Mouse (Mus musculus) heart, adult 2 months (tissue): ENCODE results near the gene Tnik.

Experiments
- EP300 ChIP-seq: fragments of 200-500 bp; IDR thresholded peaks from 2 replicates; pipeline ENCODE4 v1.6.1; 2011; ENCODE audit warnings: low read depth, low read length, control low read depth; ENCODE audit not compliant: insufficient read depth
- POLR2A ChIP-seq: fragments of 200-500 bp; IDR thresholded peaks from 2 replicates; pipeline ENCODE4 v1.6.1; 2011; ENCODE audit warnings: mild to moderate bottlenecking, low read depth, low read length, control low read depth; ENCODE audit not compliant: insufficient read depth

DNA sequence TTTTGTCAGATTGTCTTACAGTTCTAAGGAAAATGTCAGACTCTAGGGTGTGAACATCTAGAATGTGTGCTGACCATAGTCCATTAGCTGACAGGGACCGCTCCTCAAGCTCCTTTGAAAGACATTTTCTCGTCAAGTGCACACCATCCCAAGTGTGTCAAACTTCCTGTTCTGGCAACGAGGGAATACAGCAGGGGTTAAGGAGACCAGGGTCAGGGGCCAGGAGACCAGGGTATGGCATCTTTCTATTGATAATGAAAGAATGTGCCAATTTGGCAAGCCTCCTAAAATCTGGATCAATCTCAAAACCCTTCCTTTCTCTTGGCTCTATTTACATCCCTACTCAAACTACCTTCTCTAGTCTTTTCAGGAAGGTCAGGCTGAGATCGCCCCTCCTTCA lies 443.7 kb downstream of the Tnik start:
- TF ChIP-seq POLR2A (no peak), EP300 (no peak)
